Mouse (Mus musculus) cerebellum, adult 11-12 months (tissue): ENCODE results near the gene Btn1a1.
A peak's percentile ranks its signal among the peaks of the same experiment; 100 is the strongest.

Experiments
- DNase-seq: peaks from one replicate; pipeline ENCODE4 v3.0.0; 2022

Btn1a1 gene

DNA sequence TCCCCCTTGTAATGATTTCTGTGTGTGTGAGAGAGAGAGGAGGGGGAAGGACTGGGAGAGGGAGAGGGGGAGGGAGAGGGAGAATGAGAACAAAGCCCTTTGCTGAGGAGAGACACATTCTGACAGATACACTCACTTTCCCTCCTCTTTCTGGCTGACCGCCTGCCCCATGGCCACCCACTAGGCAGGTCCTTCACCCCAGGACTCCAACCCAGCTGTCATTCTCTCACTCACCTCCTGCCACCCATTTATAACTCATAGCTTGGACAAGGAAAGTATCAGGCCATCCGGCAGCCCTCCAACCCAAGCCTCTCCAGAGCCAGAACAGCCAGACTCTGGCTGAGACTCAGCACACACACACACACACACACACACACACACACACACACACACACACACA, 10.0 kb upstream of the Btn1a1 start:
- no peak for DNase-seq

DNA sequence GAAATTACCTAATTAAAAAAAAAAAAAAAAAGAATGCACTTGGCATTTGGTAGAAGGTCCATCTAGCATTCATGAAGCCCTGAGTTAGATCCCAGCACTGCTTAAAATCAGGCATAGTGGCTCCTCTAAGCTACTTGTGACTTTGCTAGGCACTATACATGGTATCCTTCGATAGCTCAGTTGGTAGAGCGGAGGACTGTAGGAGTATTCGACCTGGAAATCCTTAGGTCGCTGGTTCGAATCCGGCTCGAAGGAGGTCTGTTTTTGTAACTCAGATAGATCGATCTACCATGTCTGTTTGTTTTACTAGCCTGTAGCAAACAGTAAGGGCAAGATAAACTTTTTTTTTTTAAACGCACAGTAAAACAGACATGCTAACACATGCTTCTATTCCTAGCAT, 1.2 kb upstream of the Btn1a1 start:
- DNase-seq: peak; percentile 37

DNA sequence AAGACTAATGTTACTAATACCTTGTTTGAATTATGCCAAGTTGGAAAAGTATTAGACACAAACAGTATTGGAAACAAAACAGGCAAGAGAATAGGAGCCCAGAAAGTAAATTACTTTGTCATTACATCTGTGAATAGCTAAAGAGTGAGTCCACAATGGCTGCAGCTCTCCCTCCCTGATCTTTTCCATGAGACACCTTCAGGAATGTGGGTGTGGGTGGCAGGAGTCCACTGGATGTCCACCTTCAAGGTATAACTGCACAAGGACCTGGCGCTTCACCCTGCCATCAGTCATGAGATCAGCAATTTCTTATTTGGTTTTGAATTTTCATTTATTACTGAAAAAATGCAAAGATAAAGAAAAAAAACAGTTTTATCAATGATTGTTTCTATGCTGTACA, 605 bp upstream of the Btn1a1 start:
- no peak for DNase-seq

DNA sequence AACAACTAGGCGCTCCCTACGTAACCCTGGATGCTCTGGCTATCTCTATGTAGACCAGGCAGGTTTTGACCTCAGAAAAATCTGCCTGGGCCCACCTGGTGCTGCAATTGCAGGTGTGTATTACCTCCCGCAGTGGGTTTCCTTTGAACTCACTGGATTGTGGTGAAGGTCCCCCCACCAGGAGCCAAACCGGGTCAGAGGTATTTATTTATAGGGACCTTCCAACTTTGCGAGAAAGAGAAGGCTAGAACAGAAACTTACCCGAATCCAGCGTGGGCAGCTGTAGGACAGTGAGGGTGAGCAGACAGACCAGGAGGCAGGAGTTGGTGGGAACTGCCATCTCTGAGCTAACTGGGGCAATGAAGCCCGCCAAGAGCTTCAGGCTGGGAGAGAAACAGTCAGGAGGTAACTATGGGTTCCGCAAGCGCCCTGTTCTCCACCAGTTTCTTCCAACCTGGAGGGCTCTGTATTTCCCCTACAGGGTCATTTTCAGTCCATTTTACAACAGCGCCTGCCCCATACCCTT, 797 bp downstream of the Btn1a1 start:
- no peak for DNase-seq

DNA sequence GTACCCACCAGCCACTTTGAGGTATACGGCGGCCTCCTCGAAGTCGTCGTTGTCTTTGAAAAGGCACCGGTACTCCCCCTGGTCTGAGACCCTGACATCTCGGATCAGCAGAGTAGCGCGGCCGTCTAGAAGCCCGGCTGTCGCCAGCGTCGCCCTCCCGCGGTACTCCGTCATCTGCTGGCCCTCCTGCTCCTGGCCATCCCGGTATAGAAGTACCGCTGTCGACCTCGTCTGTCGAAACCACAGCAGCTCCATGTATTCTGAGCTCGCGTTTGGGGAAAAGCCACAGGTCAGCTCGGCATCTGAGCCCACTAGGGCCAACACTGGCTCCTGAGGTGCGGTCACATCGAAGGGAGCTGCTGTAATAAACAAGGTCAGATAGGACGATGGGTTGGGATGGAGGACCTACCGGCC, 1.5 kb downstream of the Btn1a1 start:
- DNase-seq: peak; percentile 46

DNA sequence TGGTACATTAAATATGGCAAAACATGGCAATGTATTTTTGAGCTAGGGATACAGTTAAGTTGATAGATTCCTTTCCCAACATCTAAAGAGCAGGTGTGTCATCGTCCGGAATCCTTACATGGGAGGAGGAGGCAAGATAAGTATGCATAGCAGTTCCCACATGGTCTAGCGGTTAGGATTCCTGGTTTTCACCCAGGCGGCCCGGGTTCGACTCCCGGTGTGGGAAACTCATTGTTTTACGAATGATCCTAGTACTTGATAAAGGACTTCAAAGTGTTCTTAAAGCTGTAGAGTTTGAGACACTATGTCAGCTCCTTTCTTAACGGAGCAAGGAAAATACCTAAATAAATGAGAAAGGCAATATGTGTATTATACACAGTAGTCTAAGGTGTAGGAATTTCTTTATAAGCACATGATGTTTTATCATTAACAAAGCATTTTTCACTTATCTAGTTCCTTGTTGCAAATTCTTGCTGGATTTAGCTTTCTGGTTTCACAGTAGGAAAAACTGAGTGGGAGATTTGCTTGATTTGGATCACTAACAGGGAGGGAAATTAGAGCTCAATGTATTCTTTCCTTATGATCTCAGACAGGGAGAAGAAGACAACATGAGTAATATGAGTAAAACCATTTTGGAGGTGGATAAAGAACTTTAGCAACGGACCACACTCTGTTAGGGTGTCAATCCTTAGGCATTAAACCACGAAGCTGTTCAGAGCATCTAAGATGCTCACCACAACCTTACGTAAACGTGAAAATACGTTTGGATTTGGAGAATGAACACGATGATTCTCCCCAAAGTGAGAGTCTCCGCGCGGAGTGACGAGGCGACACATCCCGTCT, 2.1 kb downstream of the Btn1a1 start:
- DNase-seq: peak; percentile 82

DNA sequence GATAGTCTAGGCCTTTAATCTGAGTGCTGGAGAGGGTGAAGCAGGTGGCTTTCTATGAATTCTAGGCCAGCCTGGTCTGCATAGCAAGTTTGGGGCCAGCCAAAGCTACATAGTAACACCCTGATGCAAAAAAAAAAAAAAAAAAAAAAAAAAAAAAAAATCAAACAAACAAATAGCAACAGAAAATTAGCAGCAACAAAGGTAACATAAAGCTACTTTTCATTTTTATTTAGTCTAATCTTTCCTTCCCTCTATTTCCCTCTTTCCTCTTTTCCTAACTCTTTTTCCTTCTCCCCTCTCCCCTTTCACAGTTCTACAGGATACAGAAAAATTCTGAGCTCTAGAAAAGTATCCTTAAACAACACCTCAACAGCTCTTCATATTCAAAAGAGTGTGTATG, 3.0 kb downstream of the Btn1a1 start:
- no peak for DNase-seq

DNA sequence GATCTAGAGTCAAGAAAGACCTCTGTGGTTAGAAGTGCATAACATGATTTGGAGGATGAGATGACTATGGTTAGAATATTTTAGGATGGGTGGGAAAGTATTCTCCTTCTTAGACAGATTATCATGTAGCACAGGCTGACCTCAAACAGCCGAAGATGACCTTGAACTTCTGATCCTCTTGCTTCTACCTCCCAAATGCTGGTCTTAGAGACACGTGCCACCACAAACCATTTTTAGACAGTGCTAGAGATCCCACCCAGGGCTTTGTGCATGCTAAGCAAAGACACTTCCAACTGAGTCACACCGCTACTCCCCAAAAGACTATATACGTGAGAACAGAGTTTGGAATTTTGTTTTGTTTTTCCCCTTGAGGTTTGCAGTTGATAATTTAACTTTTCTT, 3.6 kb downstream of the Btn1a1 start:
- DNase-seq: no peak

DNA sequence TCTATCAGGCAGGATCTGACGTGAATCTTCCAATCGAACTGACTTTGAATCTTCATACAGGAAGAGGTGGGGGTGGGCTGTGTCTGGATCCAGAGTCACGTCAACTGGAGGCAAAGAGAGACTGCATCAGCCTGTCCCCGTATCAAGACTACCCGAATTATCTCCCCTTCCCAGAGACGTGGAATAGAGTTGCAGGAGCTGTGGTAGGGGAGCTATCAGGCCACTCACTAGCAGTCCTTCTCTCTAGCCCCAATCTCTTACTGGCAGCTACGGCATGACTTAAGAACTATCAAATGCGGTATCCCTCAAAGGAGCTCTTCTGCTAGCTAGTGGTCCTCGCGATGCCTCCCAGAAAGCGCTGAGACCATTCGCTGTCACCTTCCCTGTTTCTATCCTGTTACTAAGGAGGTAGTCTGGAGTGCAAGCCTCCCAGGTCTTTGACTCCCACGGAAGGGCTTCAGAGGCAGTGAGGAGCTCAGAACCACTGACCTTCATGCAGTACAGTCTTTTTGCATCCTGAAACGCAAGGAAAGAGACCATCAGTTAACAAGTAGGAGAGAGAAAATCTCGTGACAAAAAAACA, 6.3 kb downstream of the Btn1a1 start:
- DNase-seq: no peak

DNA sequence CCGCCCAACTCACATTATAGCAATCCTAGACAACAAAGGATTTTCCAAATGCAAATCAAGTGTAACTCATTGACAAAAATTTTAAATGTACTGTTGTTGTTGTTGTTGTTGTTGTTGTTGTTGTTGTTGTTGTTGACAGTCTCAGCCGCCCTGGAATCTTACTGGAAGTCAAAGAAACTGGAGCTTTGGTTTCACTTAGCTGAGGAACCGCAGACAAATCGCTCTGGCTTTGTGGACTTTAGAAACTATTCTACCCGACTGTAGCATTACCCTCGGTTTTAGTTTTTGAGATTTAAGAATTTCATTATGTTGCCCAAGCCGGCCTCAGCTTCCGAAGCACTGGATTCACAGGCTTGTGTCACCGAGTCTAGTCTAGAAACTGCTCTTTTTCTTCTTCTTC, 11.8 kb downstream of the Btn1a1 start:
- DNase-seq: no peak

DNA sequence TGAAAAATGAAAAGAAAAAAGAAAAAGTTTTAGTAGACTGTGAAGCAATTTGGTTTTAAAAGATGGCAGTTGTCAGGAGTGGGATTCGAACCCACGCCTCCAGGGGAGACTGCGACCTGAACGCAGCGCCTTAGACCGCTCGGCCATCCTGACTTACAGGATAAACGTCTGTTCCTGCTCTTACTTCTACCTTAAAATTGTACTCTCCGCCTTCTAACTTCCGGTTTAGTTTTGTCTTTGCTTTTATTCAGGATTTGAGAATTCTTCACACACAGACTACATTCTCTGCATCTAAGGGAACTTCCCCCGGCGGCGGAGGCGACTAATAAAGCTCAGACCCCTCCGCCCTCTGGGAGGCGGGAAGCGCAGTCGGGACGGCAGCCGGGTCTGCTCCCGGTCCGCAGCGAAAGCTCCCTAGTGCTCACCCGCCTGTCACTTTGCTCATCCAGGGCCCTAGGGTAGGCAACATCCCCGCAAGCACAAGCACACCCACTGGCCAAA, 12.3 kb downstream of the Btn1a1 start:
- DNase-seq: peak; percentile 70

DNA sequence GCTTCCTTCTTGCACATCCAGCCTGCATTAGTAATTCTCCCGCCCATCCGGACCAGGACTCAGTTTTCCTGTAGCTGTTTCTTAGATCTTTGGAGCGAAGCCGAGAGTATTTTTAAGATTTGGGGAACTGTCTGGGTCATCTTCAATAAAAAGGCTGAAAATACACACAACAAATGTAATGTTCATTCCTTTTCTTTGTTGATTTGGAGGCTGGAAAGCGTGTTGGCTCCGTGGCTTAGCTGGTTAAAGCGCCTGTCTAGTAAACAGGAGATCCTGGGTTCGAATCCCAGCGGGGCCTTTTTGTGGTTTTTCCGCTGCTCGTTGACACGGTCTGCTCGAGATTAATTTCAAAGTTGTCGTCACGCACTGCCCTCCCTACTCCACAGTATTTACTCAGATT, 15.3 kb downstream of the Btn1a1 start:
- DNase-seq: peak; percentile 82

DNA sequence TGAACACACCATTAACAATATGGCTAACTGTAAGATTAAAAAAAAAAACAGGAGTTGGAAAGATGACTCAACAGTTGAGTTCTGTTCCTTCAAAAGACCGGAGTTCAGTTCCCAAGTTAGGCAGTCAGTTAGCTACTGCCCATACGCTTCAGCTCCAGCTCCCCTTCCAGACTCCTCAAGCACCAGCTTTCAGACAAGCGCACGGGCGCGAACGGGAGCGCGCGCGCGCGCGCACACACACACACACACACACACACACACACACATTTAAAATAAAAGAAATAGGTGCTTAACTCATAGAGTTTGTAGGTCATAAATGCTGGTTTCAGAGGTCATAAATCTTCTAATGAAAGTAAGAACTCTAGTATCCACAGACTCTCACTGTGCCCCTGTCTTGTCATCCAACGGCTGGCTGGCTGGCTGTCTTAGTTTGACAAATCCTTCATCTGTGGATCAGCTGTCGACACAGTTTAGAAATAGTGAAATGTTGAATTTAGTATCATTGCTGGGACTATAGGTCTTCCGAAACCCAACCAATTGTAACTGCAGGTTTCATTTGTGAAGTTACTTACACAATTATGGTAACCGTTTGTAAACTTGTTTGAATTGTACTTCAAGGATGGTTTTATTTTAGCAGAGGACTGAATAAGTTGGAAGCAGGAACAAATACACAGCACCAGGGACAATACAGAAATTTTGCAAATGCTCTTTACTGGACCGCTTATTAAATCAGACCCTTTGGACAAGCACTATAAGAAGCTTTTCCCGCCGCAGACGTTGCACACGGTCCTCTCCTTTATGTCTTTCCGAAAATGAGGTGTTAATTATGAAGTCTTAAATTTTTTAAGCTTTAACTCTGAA, 16.2 kb downstream of the Btn1a1 start:
- DNase-seq: peak; percentile 67

DNA sequence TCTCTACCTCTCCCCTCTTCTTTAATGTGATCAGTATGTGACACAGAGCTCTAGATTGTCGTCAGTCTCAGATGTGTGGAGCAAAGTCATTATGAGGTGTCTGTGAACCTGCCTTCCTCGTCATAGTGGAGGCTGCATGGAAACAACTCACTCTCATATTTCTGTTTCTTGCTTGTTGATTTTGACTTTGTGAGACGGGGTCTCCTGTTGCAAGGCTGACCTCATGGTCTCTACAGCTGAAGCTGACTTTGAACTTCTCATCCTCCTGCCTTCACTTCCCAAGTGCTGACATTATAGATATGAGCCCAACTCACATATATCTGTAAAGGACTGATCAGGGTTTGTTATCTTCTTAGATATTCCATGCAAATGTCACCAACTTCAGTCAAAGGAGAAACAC, 16.9 kb downstream of the Btn1a1 start:
- DNase-seq: no peak

DNA sequence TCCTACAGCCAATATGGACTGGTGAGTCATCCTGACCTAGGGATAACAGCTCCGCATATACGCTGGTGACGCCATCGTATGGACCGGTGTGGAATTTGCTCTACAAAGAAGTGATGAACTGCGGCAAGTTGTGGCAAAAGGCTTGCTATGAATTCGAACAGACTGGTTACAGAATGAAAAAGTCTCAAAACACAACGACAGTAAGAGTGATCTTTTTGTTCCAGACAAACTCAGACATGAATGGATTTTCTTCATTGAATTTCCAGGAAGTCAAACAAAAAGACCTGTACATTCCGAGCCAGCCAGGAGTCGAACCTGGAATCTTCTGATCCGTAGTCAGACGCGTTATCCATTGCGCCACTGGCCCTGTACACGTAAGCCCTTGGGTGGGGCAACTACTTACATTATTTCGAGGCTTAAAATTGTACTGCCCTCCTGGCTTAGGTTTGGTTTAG, 19.2 kb downstream of the Btn1a1 start:
- peak; percentile 85 for DNase-seq

DNA sequence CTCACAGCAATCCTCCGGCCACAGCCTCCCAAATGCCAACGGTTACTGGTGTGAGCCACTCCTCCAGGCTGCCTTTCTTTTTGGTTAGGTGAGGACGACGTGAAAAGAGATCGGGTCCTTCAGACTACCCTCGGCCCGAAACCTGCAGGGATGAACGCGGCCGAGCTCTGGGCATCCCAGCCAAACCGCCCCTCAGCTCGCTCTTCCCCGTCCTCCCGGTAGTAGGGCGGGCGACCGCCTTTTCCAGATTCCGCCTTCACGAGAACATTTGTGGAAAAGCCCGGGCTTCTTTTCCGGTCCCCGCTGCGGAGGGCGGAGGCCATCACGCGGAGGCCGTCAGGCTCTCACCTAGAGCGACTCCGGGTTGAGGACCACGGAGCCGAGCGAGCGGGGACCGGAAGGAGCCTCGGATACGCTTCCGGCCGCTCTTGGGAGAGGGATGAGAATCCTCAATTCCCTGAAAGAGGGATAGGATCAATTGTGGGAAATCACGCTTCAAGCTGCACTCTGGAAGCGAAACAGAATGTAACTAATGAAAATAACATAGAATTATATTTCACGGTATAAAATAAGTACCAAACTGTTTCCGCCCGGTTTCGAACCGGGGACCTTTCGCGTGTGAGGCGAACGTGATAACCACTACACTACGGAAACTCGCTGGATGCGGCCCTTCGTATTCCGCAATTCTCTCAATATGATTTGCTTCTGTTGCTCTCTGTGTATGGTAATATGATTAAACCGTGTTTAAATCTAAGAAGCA, 20.0 kb downstream of the Btn1a1 start:
- DNase-seq: peak; percentile 89

DNA sequence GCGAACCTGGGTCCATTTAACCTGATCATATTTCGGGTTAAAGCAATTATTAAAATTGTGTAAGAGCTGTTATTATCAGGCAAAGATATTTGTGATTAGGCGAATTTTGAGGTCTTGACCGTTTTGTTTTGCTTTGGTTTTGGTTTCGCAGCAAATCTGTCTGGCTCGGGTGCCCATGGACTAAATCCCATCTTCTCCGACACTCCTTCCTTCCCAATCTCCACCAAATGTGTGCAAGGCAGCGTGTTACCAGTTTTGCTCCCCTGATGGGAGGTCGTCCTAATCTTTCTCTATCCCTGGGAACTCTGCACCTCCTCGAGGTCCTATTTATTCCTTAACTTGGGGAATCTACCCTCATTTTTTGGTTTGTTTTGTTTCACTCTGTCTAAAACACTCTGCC, 20.5 kb downstream of the Btn1a1 start:
- DNase-seq: no peak

DNA sequence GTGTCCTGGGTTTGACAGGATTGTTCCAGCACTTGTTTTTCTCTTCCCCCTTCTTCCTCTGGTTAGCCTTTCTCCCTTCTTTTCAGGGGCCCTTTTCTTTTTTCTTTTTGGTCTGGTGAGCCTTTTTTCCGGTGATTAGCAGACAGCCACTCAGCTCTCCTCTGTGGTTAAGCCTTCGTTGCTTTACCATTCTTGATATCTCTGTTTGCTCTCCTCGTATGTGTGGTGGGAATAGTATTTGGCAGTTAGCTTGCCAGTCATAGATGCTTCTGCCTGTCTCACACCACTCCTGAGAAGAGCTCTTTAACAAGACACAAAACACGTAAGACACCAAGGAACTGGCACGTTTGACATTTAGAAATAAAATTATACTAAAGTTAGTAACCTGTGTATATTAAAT, 21.2 kb downstream of the Btn1a1 start:
- no peak for DNase-seq

DNA sequence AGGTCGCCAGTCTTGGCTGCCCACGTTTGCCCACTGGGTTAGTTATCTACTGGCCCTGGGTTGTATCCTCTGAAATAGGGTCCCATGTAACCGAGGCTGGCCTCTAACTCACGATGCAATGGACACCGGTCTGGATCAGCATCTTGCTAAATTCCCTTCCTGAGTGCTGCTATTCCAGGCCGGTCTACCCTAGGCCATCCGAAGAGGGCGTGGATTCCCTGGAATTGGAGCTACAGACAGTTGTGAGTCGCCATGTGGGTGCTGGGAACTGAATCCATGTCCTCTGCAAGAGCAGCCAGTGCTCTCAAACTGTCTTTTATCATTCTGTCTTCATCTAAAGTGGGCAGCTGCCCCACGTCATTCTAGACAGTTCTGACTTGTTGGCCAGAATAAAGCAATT, 25.8 kb downstream of the Btn1a1 start:
- DNase-seq: no peak

DNA sequence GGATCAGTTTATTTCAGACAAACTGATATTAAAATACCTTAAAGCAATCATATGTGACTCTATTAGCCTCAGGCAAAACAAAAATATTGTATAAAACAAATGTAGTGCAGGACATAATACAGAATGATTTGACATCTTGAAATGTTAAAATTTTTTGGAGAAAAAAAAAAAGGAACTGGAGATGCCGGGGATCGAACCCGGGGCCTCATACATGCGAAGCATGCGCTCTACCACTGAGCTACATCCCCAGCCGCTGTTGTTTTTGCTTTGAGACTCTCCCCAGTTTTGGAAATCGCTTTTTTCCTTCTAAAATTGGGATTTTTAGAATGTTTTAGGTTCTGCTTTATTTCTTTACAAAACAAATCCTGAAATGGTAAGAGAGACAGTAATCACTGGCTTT, 27.2 kb downstream of the Btn1a1 start:
- DNase-seq: peak; percentile 56

DNA sequence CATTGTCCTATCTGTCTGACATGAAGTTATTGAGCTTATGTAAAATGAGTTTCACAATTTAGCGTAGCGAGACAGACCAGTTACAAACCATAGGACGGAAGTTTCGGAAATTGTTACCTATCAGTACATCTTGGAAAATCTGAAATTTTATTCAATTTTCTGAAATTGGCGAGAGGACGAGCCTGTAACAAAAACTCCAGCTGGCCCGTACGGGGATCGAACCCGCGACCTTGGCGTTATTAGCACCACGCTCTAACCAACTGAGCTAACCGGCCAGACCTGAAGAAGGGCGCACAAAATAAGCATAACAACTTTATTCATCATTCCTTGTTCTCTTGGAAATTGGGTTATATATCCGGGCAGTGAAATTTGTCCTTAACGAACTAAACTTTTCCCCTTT, 27.8 kb downstream of the Btn1a1 start:
- DNase-seq: peak; percentile 83
